Mouse (Mus musculus) forebrain, postnatal 0 days (tissue): ENCODE results near the gene Gm9970. TPM values are rescaled to one million over a fixed set of nuclear protein-coding genes. Genes with fewer than 3 reads are reported as not detected.

ENCODE experiments used
- ATAC-seq: fragments of 200-750 bp; cut with Nextera tagmentation; 2 replicates; pipeline ENCODE4 v1.8.0; 2017; ENCODE audit warnings: mild to moderate bottlenecking, moderate library complexity
- DNase-seq: peaks from one replicate; pipeline ENCODE4 v3.0.0-alpha.2; 2015
- H3K27ac ChIP-seq: fragments of 300-500 bp; sonication (generic); 2 replicates; pipeline ENCODE4 v1.5.1; 2014; ENCODE audit warnings: low read depth, mild to moderate bottlenecking, antibody characterized with exemption, low read length, moderate library complexity, mixed read lengths
- H3K27me3 ChIP-seq: fragments of 300-500 bp; sonication (generic); 2 replicates; pipeline ENCODE4 v1.6.1; 2014; ENCODE audit warnings: mild to moderate bottlenecking, low read length, mixed read lengths; ENCODE audit not compliant: insufficient read depth
- H3K36me3 ChIP-seq: fragments of 300-500 bp; sonication (generic); 2 replicates; pipeline ENCODE4 v1.6.1; 2014; ENCODE audit warnings: mild to moderate bottlenecking, moderate library complexity; ENCODE audit not compliant: insufficient read depth
- H3K4me1 ChIP-seq: fragments of 300-500 bp; sonication (generic); 2 replicates; pipeline ENCODE4 v1.6.1; 2014; ENCODE audit warnings: antibody characterized with exemption; ENCODE audit not compliant: insufficient read depth
- H3K4me2 ChIP-seq: fragments of 300-500 bp; sonication (generic); 2 replicates; pipeline ENCODE4 v1.6.1; 2014; ENCODE audit warnings: low read depth, mild to moderate bottlenecking, moderate library complexity
- H3K4me3 ChIP-seq: fragments of 300-500 bp; sonication (generic); 2 replicates; pipeline ENCODE4 v1.5.1; 2014; ENCODE audit warnings: low read depth, low read length, mixed read lengths
- H3K9ac ChIP-seq: fragments of 300-500 bp; sonication (generic); 2 replicates; pipeline ENCODE4 v1.6.1; 2014; ENCODE audit warnings: mild to moderate bottlenecking
- H3K9me3 ChIP-seq: fragments of 300-500 bp; sonication (generic); 2 replicates; pipeline ENCODE4 v1.6.1; 2016; ENCODE audit warnings: low read length
- CTCF ChIP-seq: sonication (generic); IDR thresholded peaks from 2 replicates; pipeline ENCODE4 v1.5.1; 2016; ENCODE audit warnings: antibody characterized with exemption, control low read depth, low read depth
- WGBS: fragments of 180-500 bp; shearing (Covaris S2); extraction: QIAGEN DNeasy Blood & Tissue Kit; methylation state at CpG from one replicate; pipeline ENCODE4 v1.1.7; 2014; 5-methylcytosine and 5-hydroxymethylcytosine counted together
- polyA plus RNA-seq: library from polyadenylated mRNA; unstranded; fragments of >200 nt; fragmentation: Nextera tagmentation; extraction: Ambion mirVana; gene quantifications from 2 replicates; pipeline ENCODE4 v1.2.1, GENCODE M21; 2015
- total RNA-seq: library from RNA; depleted of rRNA; stranded (reverse); fragments of >200 nt; gene quantifications from 2 replicates; pipeline ENCODE4 v1.2.3, GENCODE M21; 2014; rRNA removed

The Gm9970 gene
- total and polyA plus RNA-seq, 2 experiments from 2014 or later = 0.51 to 0.62 TPM

DNA sequence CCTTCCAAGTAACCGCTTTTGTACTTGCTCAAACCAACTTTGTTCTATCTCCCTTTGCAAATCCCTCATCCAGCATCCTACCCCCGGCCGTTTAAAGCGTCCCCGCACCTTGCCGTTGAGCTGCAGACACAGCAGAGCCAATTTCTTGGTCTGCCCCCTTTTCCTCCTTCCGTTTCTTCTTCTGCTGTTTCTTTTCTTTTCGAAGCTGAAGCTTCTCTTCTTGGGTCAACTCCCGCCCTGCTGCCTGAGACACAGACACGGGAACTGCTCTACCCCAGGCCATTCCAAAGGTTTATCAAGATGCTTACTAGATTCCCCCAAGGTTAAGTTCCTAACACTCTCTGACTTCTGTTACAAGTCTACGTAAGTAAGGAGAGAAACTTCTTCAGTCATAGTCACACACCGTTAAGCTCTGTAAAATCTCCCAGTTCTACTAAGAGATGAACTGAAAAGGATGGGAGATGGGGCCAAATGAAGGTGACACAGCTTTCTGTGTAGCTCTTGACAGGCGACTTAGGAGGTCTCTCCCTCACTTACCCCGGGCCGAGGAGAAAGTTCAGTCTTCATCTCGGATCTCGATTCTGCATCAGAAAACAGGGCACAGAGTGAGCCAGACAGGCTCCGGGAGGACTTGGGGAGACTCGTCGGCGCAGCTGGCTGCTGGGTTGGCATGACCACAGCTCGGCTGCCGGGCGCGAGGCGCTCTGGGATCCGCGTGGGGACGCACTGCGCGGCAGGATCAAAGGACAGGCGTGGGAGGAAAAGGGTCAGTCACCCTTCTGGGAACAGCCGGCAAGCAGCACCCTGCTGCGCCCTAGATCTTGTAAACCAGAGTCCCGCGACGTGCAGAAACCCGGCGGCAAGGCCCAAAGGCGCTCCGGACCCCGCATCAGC, 48.7 kb downstream of the Gm9970 start:
- Histone ChIP-seq H3K4me2 (peak overlapping the region; percentile 86), H3K9ac (peak overlapping the region; percentile 89), H3K4me3 (peak overlapping the region; percentile 86), H3K27me3 (no peaks in the 10 kb centered on the region), H3K36me3 (peaks cover 60% of the 10 kb centered on the region), H3K27ac (peak overlapping the region; percentile 74), H3K4me1 (peaks cover 10% of the 10 kb centered on the region), H3K9me3 (no peaks in the 10 kb centered on the region)
- 15% methylated on average over 42 of the region's 42 CpGs for WGBS
- ATAC-seq = peak; percentile 50
- no peak for DNase-seq
- no peak for TF ChIP-seq CTCF

Other genes with a start within 250 kb of the Gm9970 start
- gene Atraid, start 192.9 kb downstream of the Gm9970 start, total RNA-seq = 152 and 167 TPM in 2 replicates
- 243 and 257 TPM in 2 replicates for gene Atraid, start 192.9 kb downstream of the Gm9970 start, polyA plus RNA-seq
- gene Slc5a6, start 192.3 kb downstream of the Gm9970 start, total RNA-seq = 23.1 and 28.3 TPM in 2 replicates
- 17.3 and 22.2 TPM in 2 replicates for gene Slc5a6, start 192.3 kb downstream of the Gm9970 start, polyA plus RNA-seq
- gene Cad, start 186.5 kb downstream of the Gm9970 start, total RNA-seq = 28.7 and 31.1 TPM in 2 replicates
- 5.2 and 6.4 TPM in 2 replicates for gene Cad, start 186.5 kb downstream of the Gm9970 start, polyA plus RNA-seq
- gene Dnajc5g, start 134.9 kb downstream of the Gm9970 start, total RNA-seq = not detected in 2 replicates
- not detected in 2 replicates for gene Dnajc5g, start 134.9 kb downstream of the Gm9970 start, polyA plus RNA-seq
- gene Slc30a3, start 133.0 kb downstream of the Gm9970 start, total RNA-seq = 2.5 and 2.8 TPM in 2 replicates
- gene Slc30a3, start 133.0 kb downstream of the Gm9970 start, polyA plus RNA-seq = 3.5 and 4.5 TPM in 2 replicates
- gene Trim54, start 124.5 kb downstream of the Gm9970 start, total RNA-seq = not detected in 2 replicates
- not detected in 2 replicates for gene Trim54, start 124.5 kb downstream of the Gm9970 start, polyA plus RNA-seq
- gene Ucn, start 102.4 kb downstream of the Gm9970 start, total RNA-seq = not detected in 2 replicates
- gene Ucn, start 102.4 kb downstream of the Gm9970 start, polyA plus RNA-seq = not detected in 2 replicates
- gene Mpv17, start 87.0 kb downstream of the Gm9970 start, total RNA-seq = 40.0 and 51.5 TPM in 2 replicates
- 27.4 and 38.7 TPM in 2 replicates for gene Mpv17, start 87.0 kb downstream of the Gm9970 start, polyA plus RNA-seq
- 6.4 and 9.3 TPM in 2 replicates for gene Gm29609, start 61.3 kb downstream of the Gm9970 start, total RNA-seq
- 1.4 and 2.1 TPM in 2 replicates for gene Gm29609, start 61.3 kb downstream of the Gm9970 start, polyA plus RNA-seq
- gene Gtf3c2, start 61.1 kb downstream of the Gm9970 start, total RNA-seq = 36.8 and 49.8 TPM in 2 replicates
- 36.2 and 52.9 TPM in 2 replicates for gene Gtf3c2, start 61.1 kb downstream of the Gm9970 start, polyA plus RNA-seq
- 91.6 and 104 TPM in 2 replicates for gene Snx17, start 48.0 kb downstream of the Gm9970 start, total RNA-seq
- gene Snx17, start 48.0 kb downstream of the Gm9970 start, polyA plus RNA-seq = 96.9 and 108 TPM in 2 replicates
- 45.3 and 70.8 TPM in 2 replicates for gene Eif2b4, start 47.8 kb downstream of the Gm9970 start, total RNA-seq
- gene Eif2b4, start 47.8 kb downstream of the Gm9970 start, polyA plus RNA-seq = 76.6 and 95.3 TPM in 2 replicates
- gene Zfp513, start 38.9 kb downstream of the Gm9970 start, total RNA-seq = 6.7 and 10.9 TPM in 2 replicates
- 10.8 and 11.8 TPM in 2 replicates for gene Zfp513, start 38.9 kb downstream of the Gm9970 start, polyA plus RNA-seq
- 93.4 and 102 TPM in 2 replicates for gene Ppm1g, start 20.5 kb downstream of the Gm9970 start, total RNA-seq
- 156 and 175 TPM in 2 replicates for gene Ppm1g, start 20.5 kb downstream of the Gm9970 start, polyA plus RNA-seq
- 106 and 132 TPM in 2 replicates for gene Nrbp1, start 368 bp downstream of the Gm9970 start, total RNA-seq
- gene Nrbp1, start 368 bp downstream of the Gm9970 start, polyA plus RNA-seq = 127 and 133 TPM in 2 replicates
- gene Krtcap3, start 10.5 kb upstream of the Gm9970 start, total RNA-seq = 2.6 and 8.6 TPM in 2 replicates
- gene Krtcap3, start 10.5 kb upstream of the Gm9970 start, polyA plus RNA-seq = 2.2 and 2.5 TPM in 2 replicates
- 31.1 and 42.6 TPM in 2 replicates for gene Ift172, start 49.9 kb upstream of the Gm9970 start, total RNA-seq
- 9.9 and 12.8 TPM in 2 replicates for gene Ift172, start 49.9 kb upstream of the Gm9970 start, polyA plus RNA-seq
- gene Fndc4, start 54.8 kb upstream of the Gm9970 start, total RNA-seq = 156 and 201 TPM in 2 replicates
- 108 and 111 TPM in 2 replicates for gene Fndc4, start 54.8 kb upstream of the Gm9970 start, polyA plus RNA-seq
- 0.05 and 1.5 TPM in 2 replicates for gene Gckr, start 56.2 kb upstream of the Gm9970 start, total RNA-seq
- 0.23 and 0.54 TPM in 2 replicates for gene Gckr, start 56.2 kb upstream of the Gm9970 start, polyA plus RNA-seq
- 85.0 and 101 TPM in 2 replicates for gene Zfp512, start 211.2 kb upstream of the Gm9970 start, total RNA-seq
- 60.3 and 80.2 TPM in 2 replicates for gene Zfp512, start 211.2 kb upstream of the Gm9970 start, polyA plus RNA-seq
- gene 4930548H24Rik, start 244.5 kb upstream of the Gm9970 start, total RNA-seq = 0.31 and 1.6 TPM in 2 replicates
- not detected in 2 replicates for gene 4930548H24Rik, start 244.5 kb upstream of the Gm9970 start, polyA plus RNA-seq